Mouse (Mus musculus): Measurements from ENCODE around the gene Lins1.

The Lins1 gene

DNA sequence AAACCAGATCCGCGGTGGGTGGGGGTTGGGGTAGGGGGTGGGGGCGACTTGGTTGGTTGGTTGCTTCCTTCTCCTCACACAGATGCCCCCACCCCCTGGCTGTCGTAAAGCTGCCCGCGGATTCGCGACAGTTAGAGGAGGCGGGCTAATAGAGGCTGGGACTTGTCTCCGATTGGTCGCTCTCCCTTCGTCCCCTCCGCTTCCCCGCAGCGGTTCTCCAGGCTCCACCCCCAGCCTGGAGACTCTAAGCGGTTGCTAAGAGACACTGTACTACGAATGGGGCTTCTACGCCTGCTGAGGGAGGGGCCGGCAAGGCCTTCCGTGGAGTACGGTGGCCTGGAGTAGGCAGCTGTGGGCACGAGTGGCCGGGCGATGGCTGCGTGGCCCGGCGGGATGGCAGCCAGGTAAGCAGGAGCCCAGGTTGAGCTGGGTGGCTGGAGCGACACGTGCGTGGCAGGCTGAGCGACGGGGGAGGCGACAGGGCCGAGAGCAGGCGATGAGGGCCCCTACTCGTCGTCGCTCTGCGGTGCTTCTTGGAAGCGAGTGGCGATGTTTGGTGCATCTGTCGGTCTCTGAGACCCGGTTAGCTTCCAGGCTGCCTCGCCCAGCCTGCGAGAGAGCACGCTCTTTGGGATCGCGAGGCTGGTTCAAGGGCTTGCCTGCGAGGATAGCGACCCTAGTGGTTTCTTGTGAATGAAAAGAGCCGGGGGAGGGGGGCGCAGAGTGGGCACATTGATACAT lies at the start of gene Lins1:
Gene Lins1, plus strand, starts transcription at position 270 of the 741 bp plus-strand sequence.
- CTCF ChIA-PET: interaction anchor here (0.6 kb wide), 2 partner anchors 67 to 616 kb away, joined by 4 to 7 read pairs; no protein-coding TSS in a partner anchor

DNA sequence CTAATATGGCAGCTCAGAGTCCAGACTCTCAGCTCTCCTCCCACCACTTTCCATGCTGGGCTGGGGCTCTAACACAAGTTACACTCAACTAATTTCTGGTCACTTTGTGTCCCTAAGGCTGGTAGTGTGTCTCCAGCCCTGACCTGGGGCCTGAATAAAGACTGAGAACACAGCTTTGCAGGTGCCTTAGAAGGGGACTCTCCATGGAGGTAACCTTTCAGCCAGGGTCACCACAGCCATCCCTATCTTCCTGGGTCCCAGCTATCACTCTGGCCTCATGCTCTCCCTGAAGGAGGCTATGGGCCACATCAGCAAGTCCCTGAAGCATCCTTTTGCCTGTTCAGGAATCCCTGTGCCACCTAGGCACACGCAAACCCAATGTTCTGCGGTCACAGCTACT lies 44.0 kb upstream of the Lins1 start:
- CTCF ChIA-PET: no interaction called here

DNA sequence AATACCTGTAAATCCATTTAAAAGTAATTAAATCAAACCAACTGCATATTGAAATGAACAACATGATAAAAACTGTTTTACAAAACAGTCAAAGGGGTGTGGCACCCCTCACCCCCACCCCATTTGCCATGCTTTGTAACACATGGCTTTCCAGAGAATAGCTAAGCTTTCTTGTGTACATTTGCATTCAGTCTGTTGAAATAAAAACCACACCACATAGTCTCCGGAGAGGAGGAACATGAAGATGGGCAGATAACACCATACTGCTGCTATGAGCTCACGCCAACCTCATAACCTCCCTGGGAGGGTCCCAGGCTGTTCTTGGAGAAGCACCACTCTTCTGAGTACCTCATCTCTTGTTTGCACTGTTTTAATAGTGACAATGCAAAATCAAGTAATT lies 40.5 kb upstream of the Lins1 start:
- CTCF ChIA-PET: no interaction called here

DNA sequence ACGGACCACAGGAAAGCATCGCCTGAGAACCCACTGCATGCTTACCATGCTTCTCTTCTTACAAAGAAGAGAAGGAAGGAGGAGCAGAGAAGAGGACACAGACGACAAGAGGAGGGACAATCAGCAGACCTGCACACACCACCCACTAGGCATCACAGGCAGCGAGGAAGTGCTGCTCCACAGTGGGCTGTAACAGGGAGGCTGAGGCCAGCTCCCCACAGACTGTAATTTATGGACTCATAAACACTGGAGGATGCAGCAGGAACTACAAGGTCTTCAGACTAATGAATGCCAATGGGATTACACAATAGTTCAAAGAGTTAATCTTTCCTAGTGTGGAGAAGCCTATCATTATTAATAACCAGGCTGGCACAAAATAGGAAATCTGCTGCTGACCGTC lies 38.8 kb upstream of the Lins1 start:
- CTCF ChIA-PET: no interaction called here

DNA sequence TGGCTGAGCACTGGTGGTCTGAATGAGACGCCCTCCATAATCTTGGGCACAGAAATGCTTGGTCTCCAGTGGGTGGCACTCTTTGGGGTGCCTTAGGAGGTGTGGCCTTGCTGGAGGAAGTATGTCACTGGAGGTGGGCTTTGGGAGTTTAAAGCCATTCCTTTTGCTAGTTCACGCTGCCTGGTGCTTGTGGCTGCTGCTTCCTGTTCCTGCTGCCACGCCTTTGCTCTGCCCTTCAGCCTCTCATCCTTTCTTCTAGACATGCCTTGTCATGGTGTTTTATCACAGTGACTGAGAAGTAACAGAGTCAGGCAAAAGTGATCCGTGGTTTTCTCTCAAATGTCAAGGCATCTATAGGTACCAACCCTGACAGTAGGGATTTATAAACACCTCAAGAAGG lies 37.5 kb upstream of the Lins1 start:
- CTCF ChIA-PET: no interaction called here

DNA sequence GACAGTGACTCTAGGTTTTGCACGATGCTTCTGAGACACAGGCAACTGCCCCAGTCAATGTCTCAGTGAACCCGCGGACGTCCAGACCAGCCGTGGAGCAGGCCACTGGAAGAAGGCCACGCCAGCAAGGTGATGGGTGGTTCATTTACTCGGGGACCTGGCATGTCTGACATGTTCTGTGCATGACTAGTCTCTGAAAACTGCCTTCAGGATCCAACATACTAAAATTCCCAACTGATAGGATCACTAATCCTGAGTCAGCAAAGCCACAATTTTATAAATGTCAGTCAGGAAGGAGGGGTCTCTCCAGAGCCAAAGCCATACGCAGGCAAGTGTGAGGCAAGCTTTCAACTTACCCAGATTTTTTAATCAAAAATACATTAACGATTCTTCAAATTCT lies 36.1 kb upstream of the Lins1 start:
- CTCF ChIA-PET: no interaction called here

DNA sequence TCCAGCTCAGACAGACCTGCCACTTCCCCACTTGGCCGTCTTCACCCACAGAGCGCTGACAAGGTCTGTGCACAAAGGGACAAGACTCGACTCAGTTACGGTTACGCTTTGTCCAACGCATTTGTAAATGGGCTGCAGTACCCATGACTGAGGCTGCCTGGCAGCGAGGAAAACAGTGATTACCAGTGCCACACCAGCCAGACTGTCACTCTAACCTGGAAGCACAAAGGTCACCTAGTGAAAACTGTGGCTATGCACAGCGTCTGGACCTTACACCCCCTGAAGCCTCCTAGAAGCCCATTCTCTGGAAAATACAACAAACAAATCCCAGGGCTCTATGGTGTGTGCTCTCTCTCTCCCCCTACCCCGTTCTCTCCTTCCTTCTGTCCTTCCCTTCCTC lies 34.2 kb upstream of the Lins1 start:
- CTCF ChIA-PET: interaction anchor here (0.6 kb wide), 1 partner anchor 1105 kb away, joined by 6 read pairs; no protein-coding TSS in a partner anchor

DNA sequence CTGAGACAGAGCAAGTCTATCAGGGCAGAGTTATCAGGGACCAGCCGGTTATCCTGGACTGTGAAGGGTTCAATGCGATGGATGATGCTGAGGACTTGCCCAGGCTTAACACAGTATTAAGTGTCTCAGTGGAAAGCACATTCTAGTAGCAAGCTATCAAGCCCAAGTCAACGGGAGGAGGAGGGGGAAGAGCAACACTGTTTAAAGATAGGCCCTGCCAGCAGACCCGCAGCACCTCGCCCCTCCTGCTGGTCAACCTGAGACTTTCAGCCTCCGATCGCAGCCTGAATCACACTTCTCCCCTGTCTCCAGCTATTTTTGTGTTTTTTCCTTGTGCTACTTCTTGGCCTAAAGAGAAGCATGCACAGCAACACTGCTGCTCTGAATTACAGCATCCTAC lies 29.4 kb upstream of the Lins1 start:
- CTCF ChIA-PET: no interaction called here

DNA sequence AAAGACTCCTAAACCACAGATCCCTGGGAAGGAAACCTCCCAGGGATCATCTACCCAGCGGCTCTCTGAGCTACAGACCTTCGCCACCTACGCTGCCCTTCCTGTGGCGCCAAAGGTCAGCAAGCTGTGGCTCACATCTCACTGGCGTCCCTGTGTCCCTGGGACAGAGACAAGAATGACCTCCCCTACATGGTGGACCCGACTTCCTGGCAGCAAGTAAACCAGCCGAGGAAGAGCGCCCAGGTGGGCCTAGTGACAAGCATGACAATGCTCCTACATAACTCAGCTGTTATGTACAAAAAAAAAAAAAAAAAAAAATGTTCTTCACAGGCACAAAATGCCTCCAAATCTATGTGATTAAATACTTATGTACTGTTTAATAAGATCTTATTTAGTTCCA lies 28.7 kb upstream of the Lins1 start:
- CTCF ChIA-PET: interaction anchor here (0.5 to 0.6 kb wide), 2 partner anchors 227 to 664 kb away, joined by 3 to 4 read pairs; no protein-coding TSS in a partner anchor

DNA sequence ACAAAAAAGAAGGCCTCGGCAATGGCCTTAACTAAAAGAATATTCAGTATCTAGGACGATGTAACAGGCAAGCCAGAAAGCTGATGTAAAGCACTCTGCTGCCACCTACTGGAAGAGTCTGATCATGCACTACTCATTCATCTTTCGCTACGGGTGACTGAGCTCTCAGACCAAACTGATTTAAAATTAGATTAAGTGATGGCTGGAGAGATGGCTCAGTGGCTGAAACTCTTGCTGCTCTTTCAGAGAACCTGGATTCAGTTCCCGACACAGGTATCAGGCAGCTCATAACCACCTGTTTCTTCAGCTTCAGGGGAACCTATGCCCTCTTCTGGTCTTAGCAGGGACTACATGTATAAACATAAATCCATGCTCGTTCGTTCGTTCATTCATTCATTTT lies 28.1 kb upstream of the Lins1 start:
- CTCF ChIA-PET: interaction anchor here (0.7 kb wide), 1 partner anchor 190 kb away, joined by 11 read pairs; no protein-coding TSS in a partner anchor

DNA sequence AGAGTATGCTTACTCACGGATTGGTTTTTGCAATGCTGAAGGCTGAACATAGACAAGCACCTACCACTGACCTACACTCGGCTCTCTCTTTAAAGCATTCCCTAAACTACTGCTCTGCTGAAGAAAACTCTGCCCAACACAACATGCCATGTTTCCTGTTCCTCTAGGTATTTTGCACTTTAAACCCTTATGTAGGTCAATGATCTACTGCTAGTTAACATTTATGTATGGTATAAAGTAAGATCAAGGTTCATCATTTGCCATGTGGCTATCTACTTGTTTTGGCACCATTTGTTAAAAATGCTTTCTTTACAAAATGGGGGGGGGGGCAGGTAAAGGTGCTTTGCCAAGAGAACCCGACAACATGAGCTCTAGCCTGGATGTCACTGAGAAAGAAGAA lies 26.1 kb upstream of the Lins1 start:
- CTCF ChIA-PET: no interaction called here

DNA sequence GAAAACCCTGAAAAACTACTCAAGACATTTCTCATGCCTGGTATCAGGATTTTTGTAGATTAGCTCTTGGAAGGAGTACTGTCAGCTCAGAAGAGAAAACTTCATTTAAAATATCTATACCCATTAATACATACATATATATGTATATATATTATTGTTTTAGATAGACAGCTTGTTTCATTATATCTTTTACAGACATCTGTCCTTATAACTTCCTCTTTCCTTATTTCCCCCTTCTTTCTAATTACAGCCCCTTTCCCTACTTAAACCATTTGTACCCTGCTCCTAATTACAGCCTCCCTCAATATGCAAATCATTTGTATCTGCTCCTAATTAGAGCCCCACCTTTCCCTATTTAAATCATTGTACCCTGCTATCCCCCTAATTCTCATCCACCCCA lies 22.6 kb upstream of the Lins1 start:
- CTCF ChIA-PET: no interaction called here

DNA sequence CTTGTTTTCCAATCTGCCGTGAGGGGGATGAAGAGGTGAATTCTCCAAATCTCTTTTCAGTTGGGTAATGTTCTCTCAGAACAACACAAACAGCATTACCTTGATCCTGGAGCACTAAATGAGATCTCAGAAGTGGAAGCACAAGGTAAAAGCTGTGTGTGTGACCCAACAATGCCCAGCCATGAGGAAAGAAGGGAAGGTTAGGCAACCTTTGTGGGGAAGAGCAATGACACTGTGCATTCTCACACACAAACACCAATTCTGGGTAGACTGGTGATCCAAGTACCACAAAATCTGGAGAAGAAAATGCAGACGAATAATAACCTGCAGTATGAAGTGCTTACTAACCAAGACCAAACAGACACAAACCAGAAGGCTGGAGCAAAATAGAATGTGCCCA lies 13.9 kb upstream of the Lins1 start:
- CTCF ChIA-PET: no interaction called here

DNA sequence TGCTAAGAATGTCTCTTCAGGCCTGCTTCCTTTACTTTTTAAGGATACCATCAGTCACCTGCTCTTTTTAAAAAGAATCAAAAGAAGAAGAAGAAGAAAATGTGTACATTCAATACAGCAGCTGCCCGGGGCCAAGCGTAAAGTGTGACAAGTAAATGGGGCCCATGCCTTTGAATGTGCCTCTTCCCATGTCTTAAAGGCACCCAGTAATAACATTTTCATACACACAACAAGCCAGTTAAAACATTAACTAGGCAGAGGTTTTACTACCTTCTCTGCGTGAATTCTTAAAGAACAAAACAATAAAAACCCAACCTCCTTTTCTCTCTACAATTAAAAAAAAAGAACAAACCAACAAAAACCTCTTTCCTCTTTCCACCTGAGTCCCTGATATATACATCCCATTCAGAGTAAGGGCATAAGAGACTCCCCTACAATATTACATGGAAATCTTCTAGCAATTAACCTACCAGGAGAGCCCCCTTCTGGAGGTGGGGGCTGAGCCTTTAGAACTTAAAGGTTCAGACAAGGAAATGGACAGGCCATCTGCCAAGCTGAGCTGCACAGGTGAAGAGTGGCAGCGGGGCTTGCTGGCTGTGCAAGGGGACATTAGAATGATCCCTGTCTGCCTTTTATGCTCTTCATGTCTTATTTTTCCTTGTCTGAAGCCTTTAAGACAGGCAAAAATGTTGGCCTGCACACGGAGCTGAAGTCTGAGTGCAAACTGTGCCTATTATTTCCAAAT lies 7.4 kb upstream of the Lins1 start:
- CTCF ChIA-PET: no interaction called here

DNA sequence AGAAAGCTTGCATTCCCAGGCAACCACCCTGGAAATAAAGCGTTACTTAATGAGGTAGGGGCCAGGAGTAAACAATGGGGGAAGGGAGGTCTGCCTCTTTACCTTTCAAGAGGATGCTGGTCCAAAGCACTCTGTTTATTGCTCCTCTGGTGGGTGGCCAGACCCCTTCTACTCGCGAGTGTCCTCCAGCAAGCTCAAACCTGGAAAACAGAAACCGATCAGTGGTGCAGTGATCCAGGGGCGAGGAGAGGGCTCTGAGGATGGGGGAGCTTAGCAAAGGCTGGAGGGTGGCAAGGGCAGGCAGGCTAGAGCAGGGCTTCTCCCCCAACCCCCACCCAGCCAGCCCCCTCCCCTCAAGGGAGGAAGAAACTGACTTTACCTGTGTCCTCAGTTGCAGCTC lies 968 bp upstream of the Lins1 start:
- CTCF ChIA-PET: interaction anchor here (0.6 kb wide), 1 partner anchor 1065 kb away, joined by 3 read pairs; no protein-coding TSS in a partner anchor

DNA sequence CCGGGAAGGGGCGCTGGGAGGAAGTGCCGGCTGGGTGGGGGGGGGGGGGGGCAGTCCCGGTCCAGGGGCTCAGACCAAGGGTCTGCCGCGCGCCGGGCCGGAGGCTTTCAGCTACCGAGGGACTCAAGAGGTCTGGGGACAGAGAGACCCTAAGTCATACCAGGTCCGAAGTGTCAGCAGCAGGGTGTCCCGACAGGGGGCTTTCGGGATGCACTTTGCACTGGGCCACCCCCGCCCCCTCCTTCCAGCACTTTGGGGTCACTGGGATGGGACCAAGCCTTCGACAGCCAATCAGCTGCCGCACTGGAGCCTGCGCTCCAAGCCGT lies 432 bp upstream of the Lins1 start, which contains the start of gene Asb7:
Gene Asb7, minus strand, starts transcription at position 303 of the 326 bp plus-strand sequence.
- CTCF ChIA-PET: interaction anchor here (0.6 kb wide), 1 partner anchor 616 kb away, joined by 4 read pairs; no protein-coding TSS in a partner anchor

DNA sequence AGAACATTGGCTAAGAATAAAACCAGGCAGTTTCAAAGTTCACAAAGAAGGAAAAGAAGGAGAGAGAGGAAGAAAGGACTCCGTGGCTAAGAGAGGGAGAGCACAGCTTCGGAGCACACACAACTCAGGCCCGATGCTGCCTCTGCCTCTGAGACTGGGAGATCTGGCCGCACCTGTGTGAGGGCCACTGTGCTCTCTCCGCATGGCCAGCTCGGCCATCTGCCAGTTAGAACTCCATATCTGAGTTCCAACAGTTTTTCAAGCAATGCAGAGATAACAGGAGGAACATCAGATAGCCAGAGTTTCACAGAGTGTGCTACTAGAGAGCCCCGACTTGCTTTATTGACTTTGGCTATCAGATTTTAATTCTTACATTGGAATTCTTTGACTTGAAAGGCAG lies 4.8 kb downstream of the Lins1 start:
- CTCF ChIA-PET: no interaction called here

DNA sequence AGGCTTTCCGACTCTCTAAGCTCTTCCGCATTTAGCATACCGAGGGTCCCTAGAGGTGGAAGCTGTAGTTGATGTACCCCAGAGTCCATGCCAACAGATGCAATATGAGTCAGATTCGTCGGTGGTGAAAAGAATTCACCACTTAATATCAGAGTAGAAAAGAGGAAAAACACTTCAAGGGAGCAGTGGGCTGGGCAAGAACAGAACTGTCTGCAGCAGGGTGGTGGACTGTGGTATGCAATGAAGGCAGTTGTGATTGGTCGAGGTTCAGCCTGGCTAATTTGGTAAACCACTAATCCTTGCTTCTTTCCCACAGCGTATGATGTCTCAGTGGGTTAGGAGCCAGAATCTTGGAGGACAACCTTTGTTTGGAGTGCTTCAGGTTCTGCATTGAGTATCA lies 13.0 kb downstream of the Lins1 start:
- CTCF ChIA-PET: no interaction called here

DNA sequence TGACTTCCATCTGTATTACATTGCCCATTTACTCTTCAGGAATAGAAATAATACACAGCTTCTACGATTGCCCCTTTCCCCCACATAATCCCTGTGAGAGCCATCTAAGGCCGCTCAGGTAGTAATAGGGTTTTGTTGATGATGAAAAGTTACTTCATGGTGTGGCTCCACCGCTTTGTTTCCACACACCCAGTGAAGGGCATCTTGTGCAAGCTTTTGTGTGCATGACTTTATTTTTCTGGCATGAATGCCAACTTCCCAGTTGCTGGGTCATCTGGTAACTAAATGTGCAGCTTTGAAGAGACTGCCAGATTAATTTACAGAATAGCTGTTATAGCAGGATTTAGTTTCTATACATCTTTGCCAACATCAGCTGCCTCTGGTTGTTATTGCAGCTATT lies 14.9 kb downstream of the Lins1 start:
- CTCF ChIA-PET: no interaction called here

DNA sequence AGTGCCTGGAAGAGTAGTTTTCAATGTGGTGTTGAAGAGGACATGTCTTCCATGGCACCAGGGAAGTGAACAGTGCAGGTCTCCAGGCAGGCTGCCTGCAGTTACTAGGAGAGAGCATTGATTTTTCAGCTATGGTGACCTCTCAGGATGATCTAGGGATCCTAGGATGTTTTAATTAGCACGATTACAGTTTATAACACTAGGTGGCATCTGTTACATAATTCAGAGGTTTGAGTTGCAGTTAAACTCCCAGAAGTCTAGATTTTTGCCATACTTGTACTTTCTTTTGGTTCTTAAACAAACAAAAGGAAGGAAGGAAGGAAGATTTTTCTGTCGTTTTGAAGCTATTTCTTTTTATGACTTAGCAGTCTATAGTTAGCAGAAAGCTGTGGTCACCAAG lies 21.5 kb downstream of the Lins1 start:
- CTCF ChIA-PET: no interaction called here

DNA sequence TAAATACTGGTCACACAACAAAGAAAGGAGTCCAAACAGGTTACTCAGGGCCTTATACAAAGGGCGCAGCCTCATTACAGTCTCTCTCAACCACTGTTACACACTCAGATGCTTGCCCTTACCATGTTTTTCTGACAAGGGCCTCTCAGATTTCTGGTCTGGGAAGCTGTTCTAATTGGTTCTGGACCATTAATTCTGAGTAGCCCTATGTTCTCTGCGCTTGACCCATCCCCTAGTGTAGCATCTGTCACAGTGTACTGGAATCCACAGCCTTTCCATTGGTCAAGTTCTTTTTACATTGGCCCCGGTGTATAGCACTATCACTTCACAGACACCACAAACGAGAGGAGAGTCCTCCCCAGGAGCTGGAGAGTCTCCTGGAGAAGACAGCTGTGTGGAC lies 34.8 kb downstream of the Lins1 start:
- CTCF ChIA-PET: interaction anchor here (0.6 kb wide), 1 partner anchor 156 kb away, joined by 6 read pairs; no protein-coding TSS in a partner anchor

DNA sequence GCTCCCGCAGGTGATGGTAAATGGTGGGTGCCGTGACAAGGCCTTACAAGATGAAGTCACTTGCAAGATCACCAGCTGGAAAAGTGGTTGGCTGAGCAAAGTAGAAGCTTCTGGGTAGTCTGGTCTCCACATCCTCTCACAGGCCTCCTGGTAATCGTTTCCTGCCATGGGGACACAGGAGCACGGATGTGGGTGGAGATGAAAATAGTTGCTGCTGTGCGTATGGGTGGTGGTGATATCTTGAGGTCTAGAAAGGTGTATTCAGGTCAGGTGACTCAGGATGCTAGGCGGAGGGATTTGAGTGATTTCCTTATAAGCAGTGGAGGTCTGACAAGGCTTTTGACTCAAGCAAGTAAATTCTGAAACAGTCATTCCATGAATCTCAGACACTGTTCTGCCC lies 35.3 kb downstream of the Lins1 start:
- CTCF ChIA-PET: no interaction called here

DNA sequence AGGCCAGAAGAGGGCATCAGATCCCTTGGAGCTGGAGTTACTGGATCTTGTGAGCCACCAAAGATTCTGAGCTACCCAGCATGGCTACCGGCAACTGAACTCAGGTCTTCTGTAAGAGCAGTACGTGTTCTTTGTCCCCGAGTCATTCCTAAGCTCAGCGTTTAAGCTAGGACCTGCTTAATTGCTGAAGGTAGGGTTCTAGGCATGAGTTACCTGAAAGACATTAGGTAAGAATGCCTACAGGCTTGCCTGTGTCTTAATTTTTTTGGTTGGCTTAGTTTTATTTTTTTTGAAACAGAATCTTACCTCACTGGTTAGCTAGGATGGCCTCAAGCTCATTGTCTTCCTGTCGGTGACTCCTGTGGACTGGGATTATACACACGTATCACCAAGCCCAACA lies 38.4 kb downstream of the Lins1 start:
- CTCF ChIA-PET: no interaction called here
